Mouse (Mus musculus) thymus, postnatal 4 days (tissue): ENCODE results near the gene Sapcd1.

Experiments
- DNase-seq: peaks from one replicate; pipeline ENCODE4 v3.0.0; 2021

The Sapcd1 gene

DNA sequence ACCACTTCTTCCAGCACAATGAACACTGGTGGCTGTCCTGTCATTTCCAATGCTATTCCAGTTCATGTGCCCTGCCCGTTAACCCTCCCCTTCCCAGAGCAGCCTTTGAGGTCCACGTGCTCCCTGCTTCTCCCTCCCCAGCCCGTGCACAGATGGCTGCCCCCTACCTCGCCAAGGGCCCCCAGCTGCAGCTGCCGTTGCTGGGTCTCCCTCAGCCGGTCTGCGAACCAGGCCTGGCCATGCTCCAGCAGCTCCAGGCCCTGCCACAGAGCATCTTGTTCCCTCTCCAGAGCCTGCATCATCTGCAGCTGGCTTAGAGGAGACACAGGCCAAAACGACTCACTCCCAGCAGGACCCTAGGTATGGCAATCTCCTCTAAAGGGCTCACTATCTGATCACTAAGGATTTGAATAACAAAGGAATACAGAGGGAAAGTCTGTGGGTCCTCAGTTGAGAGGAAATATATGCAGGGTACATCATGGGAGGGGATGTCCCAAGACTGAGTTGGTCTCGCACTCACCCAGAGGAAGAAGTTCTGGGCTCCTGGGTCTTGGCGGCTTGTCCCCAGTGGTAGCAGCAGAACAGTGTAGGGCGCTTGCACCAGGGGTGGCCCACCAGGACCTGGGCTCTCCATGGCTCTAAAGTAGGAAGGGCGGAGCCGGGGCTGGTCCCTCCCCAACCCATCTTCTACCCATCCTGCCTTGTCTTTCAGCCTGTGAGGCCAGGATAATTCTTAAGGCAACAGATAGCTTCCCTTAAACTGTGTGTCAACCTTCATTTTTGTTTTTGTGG lies at the start of gene Sapcd1:
Gene Sapcd1 (minus strand): TSS at position 740 of the 792 bp plus-strand sequence.
- peak; percentile 59 for DNase-seq

DNA sequence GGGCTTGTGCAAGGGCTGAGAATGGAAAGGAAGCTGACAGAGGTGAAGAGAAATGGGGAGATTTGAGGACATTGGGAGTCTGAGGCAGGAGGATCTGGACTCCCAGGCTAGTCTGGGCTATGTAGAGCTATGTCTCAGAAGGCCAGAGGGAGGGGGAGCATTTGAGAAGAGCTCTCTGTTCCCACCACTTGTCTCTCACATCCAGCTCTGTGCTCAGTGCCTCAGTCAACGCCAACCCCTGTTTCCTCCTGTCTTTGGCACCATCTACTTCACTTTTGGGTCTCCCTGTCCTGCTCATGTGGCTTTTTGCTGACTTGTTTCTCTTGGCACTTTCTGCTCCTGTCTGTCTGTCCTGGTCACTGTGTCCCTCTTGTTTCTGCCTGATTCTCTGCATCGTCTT lies 49.5 kb upstream of the Sapcd1 start:
- DNase-seq = no peak

DNA sequence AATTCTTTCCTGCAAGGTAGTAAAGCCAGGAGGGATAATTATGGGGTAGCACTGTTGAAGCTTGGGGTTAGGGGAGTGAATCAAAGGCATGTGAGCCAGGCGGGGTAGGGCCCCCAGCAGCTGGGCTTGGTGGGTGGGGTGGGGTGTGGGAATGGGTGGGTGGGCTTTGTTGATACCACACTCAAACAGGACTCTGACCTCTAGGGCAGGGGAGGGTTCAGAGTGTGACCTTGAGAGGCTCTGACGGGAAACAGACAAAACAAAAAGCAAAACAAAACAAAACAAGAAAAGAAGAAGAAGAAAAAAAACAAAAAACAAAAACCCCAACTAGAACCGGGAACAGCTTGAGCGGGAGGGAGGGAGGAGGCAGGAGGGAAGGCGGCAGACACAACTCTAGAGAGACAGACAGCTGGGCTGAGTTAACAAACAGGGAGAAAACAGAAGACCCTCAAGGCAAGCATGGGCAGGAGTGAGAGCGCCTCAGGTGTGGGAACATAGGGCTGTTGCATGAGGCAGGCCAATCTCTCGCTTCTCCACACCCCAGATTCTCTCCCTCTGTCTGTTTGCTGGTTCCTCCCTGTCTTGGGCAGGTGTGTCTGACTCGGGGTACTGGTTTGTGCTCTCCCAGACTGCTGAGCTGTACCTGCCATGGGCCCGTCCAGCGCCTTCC lies 48.8 kb upstream of the Sapcd1 start, which contains the start of gene Ly6g6e:
Gene Ly6g6e (plus strand): TSS at position 396 of the 670 bp plus-strand sequence.
- no peak for DNase-seq

DNA sequence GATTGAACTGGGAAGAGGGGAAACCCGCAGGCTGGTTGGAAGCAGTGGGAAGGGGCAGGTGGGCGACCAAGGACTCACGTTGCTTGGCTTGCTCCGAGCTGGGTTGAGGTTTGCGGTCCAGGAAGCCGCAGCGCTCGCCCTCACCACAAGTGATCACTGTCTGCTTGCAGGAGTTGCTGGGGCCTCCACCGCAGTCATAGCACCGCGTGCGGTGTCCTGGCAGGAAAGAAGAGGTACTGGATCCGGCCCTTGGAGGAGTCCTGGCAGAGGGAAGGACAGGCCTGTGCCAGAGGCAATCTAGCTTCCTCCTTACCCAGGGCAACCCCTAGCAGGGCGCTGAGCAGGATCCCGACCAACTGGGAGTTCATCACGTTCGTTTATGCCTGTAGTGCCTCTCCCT lies 46.3 kb upstream of the Sapcd1 start:
- DNase-seq = peak; percentile 57

DNA sequence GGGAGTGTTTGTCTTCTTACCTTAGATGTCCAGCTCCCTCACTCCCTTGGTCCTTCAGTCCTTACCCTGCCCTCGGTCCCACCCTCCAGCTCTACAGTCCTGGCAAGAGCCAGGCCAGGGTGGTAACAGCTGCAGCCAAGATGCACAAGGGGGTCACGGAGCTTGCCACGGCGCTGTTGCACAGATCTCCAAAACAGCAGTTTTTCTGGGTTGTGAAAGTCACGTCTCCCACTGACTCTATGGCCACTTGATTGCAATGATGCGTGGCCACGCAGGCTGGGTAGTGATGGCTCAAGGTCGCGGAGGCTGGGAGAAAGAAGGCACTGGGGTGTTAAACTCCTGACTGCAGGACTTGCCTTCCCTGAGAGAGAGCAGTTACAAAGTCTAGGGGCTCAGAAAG lies 43.6 kb upstream of the Sapcd1 start:
- peak; percentile 50 for DNase-seq

DNA sequence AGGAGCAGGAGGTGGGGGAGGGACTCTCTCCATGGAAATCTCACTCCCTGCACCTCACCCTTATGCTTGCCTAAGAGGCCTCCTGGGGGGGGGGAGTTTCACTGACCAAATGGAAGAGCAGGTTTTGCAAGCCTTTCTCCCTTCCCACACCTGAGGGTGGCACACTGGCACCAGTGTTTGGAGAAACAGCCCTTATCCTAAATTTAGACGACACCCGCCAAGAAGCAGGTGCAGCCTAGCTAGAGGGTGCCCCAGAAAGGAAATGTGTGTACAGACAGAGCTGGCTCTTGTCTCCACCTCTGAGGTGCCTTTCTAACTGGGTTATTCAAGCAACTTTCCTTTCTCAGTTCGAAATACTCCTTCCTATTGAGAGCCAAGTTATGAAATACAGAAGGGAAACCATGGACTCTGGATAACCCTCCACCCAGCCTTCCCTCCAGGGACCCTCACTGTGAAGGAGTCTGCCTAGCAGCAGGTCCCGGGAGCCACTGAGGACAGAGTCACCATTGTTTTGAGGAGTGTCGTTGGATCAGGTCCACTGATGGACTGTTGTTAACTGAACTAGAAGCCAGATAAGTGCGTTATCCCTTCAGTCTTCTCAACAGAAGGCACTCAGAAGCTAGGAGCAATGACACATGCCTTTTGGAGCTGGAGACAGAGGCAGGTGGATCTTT lies 42.9 kb upstream of the Sapcd1 start:
- peak; percentile 67 for DNase-seq

DNA sequence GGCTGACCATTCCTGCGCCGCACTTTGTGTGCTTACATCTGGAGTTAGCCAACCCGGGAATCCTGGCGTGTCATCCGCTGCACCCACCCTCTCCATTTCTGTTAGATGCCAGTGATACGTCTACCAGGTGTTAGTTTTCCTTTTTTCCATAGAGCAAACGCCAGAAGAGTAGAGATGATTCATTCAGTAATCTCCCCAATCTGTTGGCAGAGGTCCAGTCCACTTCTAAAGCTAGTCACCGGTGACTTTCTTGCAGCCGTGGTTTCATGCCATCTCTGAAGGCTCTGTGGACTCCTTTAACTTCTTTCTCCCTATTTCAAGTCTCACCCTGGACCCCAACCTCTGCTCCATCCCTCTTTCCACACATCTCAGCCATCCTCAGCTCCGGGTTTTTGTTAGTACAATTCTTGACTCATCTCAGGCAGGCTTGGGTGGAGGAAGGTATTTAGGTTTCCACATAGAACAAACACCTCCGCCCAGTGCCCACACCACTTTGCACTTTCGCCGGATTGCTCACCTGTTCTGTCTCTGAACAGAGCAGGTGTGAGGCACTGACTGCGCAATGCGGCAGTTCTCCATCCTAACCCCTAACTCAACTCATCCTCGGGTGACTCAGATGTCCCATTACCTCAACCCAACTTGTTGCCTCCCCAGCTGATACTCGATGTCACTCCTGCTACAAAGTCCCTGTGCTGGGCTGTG lies 40.5 kb upstream of the Sapcd1 start:
- no peak for DNase-seq

DNA sequence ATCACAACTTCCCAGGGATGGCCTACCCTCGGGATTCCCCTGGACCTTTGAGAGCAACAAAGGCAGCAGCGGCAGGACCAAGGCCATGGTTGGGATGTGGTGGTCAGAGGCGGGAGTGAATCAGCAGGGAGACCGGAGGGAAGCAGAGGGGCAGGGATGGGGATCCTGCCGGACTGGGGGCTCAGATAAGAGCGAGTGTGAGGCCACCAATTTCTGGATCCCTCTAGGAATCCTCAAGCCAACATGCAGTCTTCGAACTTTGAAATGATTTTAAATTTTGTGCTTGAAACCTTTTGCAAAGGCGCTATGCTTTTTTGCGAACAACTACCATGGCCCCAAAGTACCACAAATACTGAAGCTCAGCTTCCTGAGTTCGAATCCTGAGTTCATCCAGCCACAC lies 38.3 kb upstream of the Sapcd1 start, which contains the start of gene Mpig6b:
Gene Mpig6b (minus strand): TSS at position 101 of the 400 bp plus-strand sequence.
- no peak for DNase-seq

DNA sequence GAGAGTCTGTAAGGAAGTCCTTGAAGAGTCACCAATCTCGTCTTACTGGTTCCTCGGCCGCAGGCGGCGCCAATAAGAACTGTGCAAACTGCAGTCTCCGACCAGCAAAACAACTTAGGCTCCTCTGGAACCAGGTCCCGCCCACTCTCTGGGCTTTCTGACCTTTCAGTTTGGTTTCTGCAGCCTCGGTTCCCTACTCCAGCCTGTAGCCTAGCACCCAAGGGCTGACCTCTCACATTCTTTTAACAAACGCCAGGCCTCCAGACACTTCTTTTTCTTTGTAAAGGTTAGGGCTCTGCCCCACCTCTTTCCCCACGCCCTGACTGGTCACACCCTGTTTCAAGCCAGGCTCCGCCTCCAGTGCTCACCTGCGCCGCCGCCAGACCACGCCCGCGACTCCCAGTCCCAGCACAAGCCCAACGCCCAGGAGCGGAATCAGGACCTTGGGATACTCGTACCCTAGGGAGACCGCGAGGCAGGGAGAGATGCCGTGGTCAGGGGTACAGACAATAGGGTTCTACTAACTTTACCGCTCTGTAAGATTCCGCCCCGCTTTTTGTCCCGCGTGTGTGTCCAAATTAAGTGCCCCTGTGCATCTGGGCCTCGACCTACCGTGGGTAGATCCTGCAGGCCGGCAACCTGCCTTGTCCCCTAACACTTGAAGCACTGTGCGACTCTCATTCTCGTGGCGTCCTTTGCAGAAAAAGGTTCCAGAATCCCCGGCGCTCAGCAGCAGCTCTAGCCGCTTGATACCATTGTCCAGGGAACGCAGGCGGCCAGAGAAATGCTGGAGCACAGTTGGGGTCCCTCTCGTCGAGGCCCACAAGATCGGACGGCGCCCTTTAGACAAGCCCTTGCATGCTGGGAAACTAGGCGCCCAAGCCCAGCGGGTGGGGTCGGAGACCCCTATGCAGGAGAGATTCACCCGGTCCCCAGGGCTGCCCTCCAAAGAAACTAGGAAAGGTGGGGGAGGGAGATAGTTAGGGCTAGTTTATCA lies 37.4 kb upstream of the Sapcd1 start, which contains the start of gene Ly6g6c:
Gene Ly6g6c (plus strand): TSS at position 438 of the 997 bp plus-strand sequence.
- peak; percentile 57 for DNase-seq

DNA sequence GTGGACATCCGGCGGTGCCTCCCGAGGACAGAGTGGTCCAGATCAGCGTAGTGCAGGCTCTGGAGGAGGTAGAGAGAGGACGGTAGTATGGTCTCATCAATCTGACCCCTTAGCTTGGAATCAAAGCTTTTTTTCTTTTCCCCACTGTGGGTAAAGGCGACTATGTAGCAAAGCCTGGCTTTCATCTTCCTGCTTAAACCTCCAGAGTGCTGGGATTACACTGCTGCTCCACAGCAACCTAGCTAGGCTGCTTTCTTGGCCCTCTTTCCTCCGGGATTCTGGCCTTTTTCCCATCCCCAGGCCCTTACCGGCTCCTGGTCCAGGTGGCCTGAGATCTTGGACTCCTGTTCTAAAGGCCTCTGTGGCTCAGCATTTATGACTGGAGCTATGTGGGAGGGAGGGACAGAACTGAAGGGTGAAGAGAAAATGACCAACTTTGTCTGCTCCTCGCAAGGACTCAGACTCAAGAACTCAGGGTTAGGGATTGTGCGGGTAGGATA lies 36.6 kb upstream of the Sapcd1 start:
- no peak for DNase-seq

DNA sequence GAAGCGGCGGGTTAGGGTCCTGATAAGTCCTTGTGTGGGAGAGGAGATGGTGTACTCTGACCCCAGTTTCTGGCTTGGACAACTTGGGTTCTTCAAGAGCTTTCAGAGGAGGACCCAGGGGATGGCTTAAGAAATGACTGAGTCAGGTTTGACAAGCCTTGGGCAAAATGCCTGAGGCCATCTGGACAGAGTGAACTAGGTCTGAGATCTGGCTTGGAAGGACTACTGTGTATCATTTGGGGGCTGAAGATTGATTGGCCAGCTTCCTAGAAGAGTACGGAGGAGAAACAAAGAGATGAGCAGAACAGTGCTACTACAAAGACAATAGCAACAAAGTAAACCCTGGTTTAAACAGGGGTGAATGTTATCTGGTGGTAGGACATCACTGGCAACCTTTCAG lies 35.6 kb upstream of the Sapcd1 start:
- DNase-seq = no peak

DNA sequence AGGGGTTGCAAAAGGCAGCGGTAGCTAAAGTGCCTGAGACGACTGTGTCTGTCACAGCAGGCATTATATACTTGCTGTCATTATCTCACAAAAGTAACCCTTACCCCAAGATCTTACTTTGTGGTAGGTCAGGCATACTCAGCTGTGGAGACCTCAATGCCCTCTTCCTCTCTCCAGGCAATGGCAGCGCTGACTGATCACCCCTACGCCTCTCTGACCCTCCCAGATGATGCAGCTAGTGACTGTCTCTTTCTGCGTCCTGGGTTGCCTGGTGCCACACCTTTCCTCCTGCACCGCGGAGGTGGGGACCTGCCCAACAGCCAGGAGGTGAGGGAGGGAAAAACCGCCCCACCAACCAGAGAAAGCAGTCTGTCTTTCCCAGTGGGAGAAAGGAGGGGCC lies 33.5 kb upstream of the Sapcd1 start:
- no peak for DNase-seq

DNA sequence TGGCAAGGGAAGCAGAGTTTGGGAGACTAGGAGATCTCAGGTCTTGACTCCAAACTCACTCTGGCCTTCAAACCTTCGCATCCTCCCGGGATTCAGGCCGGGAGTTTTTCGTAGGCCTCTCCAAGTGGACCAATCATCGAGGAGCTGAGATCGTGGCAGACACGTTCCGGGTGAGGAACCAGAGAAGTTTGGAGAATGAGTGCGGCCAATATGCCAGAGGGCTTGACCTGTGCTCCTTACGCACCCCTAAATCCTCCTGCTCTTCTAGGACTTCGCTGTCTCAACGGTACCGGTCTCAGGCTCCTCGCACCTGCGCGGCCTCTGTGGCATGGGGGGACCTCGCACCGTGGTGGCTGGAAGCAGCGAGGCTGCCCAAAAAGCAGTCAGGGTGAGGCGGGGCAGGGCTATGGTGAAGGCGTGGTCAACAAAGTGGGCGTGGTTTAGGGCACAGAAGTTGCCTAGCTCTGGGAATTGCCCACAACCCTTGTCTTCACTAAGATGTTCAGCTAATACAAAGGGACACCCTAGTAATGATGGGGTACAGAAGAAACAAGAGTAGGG lies 33.0 kb upstream of the Sapcd1 start:
- no peak for DNase-seq

DNA sequence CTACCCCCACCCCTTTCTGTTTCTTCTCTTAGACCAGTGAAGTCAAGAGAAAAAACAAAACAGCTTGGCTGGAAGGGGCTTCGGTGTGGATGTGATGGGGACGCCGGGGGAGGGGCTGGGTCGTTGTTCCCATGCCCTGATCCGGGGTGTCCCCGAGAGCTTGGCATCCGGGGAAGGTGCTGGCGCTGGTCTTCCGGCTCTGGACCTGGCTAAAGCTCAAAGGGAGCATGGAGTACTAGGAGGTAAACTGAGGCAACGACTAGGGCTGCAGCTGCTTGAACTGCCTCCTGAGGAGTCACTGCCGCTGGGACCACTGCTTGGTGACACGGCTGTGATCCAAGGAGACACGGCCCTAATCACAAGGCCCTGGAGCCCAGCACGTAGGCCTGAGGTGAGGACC lies 32.3 kb upstream of the Sapcd1 start:
- DNase-seq = peak; percentile 50

DNA sequence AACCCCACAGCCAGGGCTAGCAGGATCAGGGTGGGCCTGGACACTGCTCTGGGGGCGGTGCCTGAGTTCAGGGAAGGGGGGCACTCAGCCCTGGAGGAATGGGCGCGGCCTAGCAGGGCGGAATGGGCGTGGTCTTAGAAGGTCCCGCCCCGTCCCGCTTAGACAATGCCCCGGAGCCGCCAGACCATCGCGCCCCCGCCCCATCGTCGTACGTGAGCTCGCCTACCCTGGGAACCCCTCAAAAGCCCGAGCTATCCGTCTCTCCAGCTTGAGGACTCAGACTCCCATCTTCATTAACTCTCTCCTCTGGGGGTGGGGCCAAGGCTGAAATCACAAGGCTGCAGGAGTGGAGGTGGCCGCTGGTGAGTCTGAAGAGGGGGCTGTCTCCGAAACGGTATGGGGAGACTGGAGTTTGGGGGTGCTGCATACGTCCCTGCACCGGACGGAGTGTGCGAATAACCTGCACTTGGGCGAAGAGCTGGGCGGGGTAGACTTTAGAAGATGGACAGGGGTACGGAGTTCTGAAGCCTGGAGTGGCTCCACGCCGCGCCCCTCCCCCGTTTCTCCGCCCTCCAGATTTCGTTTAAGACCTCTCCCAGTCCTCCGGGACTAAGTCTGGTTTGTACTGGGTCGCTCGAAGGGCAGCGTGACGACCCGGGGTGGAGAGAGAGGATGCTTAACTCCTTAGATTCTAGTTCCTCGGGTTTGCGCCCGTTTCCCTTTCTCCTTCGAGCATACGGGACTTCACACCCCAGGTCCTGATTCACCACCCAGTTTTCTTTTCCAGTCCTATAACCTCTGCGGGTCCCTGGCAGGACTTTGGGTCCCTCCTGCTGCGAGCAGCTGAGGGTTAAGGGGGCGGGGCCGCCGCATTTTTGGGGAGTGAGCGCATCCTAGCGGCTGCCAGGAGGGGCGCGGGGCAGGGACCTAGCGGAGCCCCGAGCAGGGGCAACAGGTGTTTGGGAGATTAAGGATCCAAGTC lies 31.4 kb upstream of the Sapcd1 start, which contains the start of gene Ddah2:
Gene Ddah2 (plus strand): TSS at position 125 of the 982 bp plus-strand sequence.
- DNase-seq = peak; percentile 97

DNA sequence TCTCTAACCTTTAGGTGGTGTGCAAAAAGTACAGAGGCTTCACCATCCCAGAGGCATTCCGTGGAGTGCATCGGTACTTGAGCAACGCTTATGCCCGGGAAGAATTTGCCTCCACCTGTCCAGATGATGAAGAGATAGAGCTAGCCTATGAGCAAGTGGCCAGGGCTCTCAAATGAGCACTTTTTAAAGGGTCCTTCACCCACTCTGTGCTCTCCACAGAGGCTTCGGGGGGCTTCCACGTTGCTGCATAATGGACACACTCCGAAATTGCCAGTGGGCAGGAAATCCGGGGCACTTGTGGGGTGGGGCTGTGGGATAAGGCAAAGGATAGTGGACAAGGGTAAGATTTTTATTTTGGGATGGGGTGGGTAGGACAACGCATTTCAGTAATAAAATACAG lies 30.5 kb upstream of the Sapcd1 start:
- DNase-seq = no peak

DNA sequence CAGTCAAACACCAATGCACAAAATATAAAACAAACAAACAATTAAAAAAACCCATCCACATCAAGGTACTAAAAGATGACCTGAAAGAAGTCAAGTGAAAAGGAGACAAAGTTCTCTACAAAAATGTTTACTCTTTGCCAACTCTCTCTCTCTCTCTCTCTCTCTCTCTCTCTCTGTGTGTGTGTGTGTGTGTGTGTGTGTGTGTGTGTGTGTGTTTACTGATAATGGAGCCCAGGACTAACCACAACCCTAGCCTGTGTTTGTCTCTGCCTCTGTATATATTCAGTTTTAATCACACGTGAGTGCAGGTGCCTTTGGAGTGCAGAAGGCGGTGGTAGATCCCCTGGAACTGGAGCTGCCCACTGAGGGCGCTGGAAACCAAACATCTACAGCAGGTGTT lies 29.3 kb upstream of the Sapcd1 start:
- DNase-seq = no peak

DNA sequence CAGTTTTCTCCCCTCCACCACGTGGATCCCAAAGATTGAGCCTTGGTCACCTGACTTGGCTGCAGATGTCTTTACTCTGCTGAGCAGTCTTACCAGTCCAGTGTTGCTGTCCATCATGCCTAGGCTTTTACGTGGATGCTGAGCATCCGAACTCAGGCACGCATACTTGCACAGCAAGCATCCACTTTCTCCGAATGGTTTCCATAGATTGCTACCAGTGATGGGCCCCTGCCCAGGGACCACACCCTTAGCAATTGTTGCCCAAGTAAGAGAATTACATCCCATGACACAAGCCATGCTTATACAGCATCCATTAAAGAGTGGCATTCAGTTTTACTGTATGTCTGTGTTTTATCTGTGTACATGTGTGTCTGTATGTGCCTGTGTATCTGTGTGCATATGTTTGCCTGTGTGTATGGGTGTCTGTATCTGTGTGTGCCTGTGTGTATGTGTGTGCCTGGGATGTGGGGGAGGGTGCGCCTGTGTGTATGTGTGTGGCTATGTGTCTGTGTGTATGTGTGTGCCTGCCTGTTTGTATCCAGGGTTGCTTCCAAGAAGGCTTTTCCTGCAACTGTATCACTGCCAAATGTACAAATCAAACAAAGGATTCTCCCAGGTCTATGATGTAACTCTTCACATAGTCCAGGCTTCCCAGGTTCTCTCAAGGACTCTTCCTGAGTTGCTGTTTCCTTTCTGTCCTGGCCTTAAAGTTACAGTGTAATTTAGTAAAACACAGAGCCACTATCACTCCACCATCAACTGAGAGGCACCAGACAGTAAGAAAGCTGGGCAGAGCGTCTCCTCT lies 28.1 kb upstream of the Sapcd1 start:
- no peak for DNase-seq

DNA sequence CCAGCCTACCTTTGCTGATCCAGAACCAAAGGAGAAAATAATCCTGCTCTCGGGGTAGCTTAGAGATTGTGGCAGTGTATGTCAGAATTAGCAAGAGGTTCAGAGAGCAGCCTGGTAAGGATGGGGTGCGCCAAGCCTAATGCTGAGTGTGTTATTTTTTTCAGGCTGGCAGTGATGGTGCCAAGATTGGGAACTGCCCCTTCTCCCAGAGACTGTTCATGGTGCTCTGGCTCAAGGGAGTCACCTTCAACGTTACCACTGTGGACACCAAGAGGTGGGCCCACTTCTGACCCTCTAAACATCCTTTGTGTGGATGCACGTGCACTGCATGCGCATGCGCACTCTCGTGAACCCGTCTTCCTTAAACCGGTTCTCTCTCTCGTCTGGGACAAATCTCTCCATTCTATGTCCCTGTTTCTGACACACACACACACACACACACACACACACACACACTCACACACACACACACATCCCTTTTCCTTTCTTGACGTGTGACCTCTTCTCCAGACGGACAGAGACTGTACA lies 24.5 kb upstream of the Sapcd1 start:
- no peak for DNase-seq
